Mouse (Mus musculus) thymus, adult 2 months (tissue): Measurements from ENCODE around the gene Celf1.

Experiments
- CTCF ChIP-seq: fragments of 200-500 bp; IDR thresholded peaks from 2 replicates; pipeline ENCODE4 v1.5.1; 2012; ENCODE audit warnings: mild to moderate bottlenecking, control low read depth, low read length, moderate library complexity, borderline replicate concordance; ENCODE audit not compliant: control insufficient read depth, poor library complexity, insufficient read depth; ENCODE audit errors: extremely low read depth
- POLR2A ChIP-seq: fragments of 200-500 bp; IDR thresholded peaks from 2 replicates; pipeline ENCODE4 v1.6.1; 2012; ENCODE audit warnings: mild to moderate bottlenecking, low read length, control low read depth, moderate library complexity; ENCODE audit not compliant: control insufficient read depth, poor library complexity, insufficient read depth; ENCODE audit errors: extremely low read depth

GRCm38 (mm10) chr2:90976590-90976989 lies 36.4 kb downstream of the Celf1 start:
- TF ChIP-seq CTCF (no peak), POLR2A (no peak)
